Mouse (Mus musculus): Measurements from ENCODE around the gene Frmd4a.
"Not testable (repeated sequence)": the region's sequence is repeated elsewhere in the genome, so short reads cannot be mapped to it uniquely, and the experiment has no call there.

Gene Frmd4a

DNA sequence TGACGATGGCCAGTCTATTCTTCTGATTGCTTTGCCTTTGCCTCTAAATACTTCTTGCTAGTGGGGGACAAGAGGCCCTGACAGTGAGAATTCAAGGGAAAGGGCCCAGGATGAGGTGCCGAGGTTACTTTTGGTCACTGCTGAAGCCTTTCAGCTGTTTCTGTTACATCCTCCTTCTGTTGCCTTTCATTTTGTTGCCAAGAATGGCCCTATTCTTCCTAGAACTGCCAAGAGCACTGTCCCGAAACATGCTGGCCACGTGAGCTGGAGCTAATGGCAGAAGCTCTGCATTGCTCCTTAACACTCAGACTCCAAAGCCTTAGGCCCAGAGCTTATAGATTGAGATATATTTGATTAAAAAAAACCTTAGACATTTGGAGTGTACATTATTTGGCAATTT lies 178.5 kb downstream of the Frmd4a start:
- DNase-seq (ENCODE audit: low read depth, low spot score): no peak

- DNase-seq (ENCODE audit: low read depth, low spot score): no peak
Measured at GRCm38 (mm10) chr2:4209234-4209633, 191.7 kb downstream of the Frmd4a start.

GRCm38 (mm10) chr2:4222497-4222828 lies 204.9 kb downstream of the Frmd4a start:
- DNase-seq (ENCODE audit: low read depth, low spot score): no peak

DNA sequence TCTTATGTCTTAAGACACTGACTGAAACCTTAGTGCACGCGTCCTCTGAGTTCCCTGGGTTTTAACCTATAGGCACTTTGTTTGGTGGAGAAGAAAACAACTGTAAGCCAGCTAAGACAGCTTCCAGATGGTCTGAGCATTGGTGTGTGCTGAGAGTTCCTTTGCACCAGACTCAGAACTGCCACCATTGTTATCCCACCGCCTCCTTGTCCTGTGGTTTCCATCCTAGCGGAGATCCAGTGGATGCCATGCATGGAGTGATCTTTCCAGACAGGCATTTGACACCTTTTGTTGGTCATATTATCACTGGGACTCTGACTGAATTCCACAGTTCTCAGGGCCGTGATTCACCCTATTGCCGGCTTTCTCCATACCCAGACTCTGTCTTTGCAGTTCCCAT lies 205.8 kb downstream of the Frmd4a start:
- DNase-seq (ENCODE audit: low read depth, low spot score): no peak

GRCm38 (mm10) chr2:4226941-4227558 lies 209.5 kb downstream of the Frmd4a start:
- peak; percentile 74 for DNase-seq (ENCODE audit: low read depth, low spot score)

DNA sequence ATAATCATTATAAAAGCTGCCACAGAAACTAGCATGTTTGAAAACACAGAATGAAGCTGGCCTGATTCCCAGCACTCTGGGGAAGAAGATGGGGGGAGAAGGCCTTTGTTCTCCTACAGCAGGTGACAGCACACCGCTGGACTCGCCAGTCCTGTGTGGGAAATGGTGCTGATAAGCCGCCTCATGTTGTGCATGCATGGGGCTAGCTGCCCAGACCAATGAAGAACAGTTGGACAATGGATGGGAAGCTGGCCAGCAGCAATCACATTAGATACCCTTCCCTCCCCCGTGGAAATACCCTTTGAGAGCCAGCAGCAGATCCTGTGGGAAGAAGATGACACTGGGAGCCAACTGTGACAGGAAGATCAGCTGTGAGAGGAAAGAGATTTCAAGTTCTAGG lies 210.0 kb downstream of the Frmd4a start:
- DNase-seq (ENCODE audit: low read depth, low spot score): no peak

- DNase-seq (ENCODE audit: low read depth, low spot score): no peak
Measured at GRCm38 (mm10) chr2:4228510-4228909, 211.0 kb downstream of the Frmd4a start.

DNA sequence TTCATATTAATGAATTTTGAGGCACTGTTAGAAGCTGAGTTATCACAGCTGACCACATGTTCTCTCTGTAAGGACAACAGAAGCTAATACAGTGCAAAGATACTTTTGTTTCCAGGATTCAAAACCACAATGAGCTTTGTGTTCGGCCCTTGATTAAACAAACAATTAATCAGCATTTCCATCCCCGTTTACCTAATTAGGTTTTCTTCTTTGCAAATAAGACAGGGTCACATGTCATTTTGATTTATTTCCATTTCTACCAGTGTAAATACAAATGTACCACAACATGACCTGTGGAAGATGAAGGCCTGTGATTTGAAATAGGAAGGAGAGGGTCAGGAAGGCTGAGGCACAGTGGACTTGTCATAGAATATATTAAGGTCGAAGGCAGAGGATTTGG lies 214.8 kb downstream of the Frmd4a start:
- DNase-seq (ENCODE audit: low read depth, low spot score): no peak

- no peak for DNase-seq (ENCODE audit: low read depth, low spot score)
Measured at GRCm38 (mm10) chr2:4232761-4233322, 215.3 kb downstream of the Frmd4a start.

- no peak for DNase-seq (ENCODE audit: low read depth, low spot score)
Measured at GRCm38 (mm10) chr2:4237686-4238085, 220.2 kb downstream of the Frmd4a start.

- DNase-seq (ENCODE audit: low read depth, low spot score): no peak
Measured at GRCm38 (mm10) chr2:4249723-4250122, 232.2 kb downstream of the Frmd4a start.

DNA sequence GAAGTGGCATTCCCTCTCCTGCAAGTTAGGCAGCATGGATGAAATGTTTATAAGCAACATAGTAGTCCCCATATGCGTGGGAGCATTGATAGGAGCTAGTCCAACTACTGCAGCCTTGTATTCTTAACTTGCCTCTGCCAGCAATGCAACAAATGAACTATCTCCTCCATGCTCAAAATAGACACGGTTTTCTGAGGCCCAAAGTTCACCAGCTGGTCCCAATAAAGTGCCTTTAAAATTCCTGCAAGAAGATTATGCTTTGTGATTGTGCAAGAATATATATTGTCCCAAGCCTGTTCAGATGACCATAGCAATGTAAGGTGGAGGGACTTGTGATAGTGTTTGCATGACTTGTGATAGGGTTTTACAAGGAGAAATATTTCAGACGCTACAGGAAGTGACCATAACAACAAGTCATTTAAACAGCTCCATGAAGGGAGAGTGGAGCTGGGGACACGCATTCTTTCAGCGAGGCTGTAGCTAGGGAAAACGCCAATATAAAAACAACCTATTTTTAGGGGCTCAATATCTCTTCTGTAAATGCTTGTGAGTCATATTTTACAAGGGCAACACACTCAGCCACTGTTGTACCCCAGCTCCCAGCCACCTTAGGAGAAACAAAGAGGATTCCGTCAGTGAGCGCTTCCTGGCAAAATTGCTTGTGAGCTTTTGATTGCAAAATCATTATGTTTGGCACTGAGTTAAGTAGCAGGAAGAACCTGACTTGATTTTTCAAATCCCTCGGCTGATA lies 235.2 kb downstream of the Frmd4a start:
- peak; percentile 26 for DNase-seq (ENCODE audit: low read depth, low spot score)

DNA sequence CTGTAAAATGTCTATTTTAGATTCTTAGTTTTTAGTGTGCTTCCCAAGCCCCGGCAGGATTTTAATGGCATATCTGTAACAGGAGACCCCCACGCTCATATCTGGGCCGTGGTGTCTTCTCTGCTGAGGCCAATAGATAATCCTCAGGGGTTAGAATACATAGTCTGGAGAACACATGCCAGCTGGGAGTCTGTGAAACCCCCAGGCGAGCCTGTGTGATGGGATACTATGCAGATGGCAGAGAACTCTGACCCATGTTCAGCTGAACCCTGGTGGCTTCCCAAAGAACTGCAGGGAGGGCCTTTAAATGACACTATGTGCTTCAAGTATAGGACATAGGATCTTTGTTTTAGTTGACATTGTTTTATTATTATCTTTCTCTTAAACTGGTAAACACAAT lies 235.8 kb downstream of the Frmd4a start:
- DNase-seq (ENCODE audit: low read depth, low spot score): no peak

- no peak for DNase-seq (ENCODE audit: low read depth, low spot score)
Measured at GRCm38 (mm10) chr2:4254083-4254482, 236.6 kb downstream of the Frmd4a start.

DNA sequence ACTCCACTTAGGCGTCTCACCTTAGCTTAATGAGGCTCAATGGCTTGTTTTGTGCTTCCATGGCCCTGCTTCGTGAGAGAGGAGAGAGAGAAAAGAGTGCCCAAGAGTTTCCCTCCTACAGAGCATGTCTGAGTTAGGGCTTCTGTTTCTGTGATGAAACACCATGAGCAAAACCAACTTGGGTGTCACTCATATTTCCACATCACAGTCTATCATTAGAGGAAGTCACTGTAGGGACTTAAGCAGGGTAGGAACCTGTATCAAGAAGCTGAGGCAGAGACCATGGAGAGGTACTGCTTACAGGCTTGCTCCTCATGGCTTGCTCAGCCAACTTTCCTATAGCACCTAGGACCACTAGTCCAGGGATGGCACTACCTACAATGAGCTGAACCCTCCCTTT lies 238.7 kb downstream of the Frmd4a start:
- DNase-seq (ENCODE audit: low read depth, low spot score): no peak

DNA sequence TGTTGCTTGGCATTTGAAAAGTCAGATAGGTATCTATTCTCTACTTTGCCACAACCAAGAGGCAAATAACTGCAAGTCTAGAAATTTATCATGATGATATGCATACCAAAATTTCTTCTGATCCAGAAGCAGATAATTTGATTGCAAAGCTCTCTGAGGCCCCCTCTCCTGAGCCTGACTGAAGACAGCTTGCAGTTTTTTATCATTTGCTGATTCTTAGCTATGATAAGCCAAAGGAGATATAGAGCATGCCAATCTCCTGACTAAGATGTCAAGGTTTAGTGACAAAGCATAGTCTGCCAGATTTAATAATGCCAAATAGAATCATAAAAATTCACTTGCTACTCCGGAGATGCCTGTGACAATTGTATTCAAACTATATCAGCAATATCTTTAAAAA lies 240.1 kb downstream of the Frmd4a start:
- no peak for DNase-seq (ENCODE audit: low read depth, low spot score)

DNA sequence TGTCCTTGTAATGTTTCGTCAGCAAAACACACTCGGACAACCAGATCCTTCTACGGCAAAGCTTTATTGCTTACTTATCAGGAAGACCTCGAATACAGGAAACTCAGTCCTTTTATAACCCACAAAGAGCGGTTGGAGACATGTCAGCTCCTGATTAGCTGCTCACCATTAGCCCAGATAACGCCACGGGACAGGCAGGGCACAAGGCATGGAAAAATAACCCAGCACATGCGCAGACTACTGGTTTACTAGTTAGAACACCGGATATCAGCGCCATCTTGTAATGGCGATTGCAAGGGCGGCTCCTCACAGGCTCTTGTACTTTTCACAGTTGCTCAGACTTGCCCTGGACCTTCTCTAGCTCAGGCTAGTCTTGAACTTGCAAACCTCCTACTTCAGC lies 241.3 kb downstream of the Frmd4a start:
- not testable (repeated sequence) for DNase-seq (ENCODE audit: low read depth, low spot score)

DNA sequence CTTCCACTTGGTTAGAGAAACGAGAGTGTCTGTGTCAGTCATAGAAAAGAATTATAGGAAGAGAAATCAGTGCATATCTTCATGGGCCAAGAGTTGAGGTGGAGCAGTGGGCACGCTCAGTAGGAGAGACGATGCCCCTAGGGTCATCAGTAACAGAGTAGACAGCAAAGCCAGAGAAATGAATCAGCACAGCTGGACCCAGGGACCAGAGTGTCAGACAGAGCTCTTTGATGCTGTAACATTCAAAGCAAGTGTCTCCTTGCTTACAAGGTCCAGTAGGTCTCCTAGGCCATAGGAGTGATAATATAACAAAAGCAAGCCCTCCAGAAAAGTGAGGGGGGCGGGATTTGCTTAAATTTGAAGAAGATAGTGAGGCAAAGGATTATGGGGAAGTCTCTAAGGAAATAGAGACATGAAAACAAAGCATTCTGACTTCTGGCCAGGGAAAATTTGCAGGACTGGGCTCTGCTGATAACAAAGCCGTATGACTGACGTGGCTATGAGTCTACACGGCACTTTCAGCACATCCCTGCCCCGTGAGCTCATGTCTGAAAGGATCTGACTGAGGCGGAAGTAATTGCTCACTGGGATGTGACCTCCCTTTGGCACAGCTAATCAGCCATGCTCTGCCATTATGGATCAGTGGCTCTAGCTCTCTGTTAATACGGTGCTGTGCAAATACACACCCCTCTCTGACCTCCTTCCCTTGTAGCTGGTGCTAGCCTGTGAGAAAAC lies 243.0 kb downstream of the Frmd4a start:
- no peak for DNase-seq (ENCODE audit: low read depth, low spot score)

- DNase-seq (ENCODE audit: low read depth, low spot score): no peak
Measured at GRCm38 (mm10) chr2:4262667-4263066, 245.2 kb downstream of the Frmd4a start.

GRCm38 (mm10) chr2:4267377-4267776 lies 249.9 kb downstream of the Frmd4a start:
- DNase-seq (ENCODE audit: low read depth, low spot score): peak; percentile 26

DNA sequence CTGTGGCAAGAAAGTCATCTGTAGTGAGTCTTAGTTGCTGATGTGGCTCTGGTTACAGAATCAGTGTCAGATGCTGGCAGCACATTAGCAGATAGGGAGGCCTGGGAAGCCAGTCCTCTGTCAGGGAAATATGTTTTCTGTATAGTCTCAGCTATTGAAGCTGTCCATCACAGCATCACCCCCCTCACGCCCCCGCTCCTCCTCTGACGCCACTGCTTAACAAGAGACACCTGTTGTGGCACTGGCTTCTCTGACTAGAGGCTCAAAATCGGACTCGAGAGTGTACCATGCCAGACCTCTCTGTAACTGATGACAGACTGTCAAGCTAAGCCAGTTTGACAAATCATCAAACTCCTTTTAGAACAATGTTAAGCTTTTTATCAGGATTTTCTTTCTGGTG lies 265.3 kb downstream of the Frmd4a start:
- DNase-seq (ENCODE audit: low read depth, low spot score): no peak

DNA sequence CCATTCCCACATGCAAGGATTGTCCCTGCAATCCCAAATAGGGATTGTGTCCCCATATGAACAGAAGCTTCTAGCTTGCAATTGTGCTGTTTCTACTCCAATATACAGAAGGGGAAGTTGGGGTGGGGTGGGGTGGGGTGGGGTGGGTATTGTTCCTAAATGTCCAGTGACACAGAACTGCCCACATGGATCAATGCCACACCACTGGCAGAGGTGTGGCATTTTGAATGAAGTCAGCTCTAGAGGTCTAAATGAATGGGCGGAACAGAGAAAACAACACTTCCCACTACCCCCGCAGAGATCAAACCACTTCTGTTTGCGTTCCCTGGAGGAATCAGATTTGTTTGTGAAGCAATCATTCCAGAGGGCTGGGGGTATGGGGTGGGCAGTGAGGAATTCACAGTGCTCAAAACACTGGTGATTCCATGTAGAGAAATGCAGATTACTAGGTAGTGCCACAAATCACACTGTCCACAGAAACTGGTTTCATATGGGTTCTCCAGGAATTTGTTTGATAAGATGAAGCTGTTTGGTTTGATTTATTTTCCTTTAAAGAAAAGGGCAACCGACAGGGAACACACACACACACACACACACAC lies 268.3 kb downstream of the Frmd4a start:
- no peak for DNase-seq (ENCODE audit: low read depth, low spot score)
